Mouse (Mus musculus) ES-Bruce4 (cell line): ENCODE measurements at regions not wholly inside any gene's neighbourhood (a gene's known extent, or its start where the extent isn't known, plus 50 kb on each side); places are given as distances from the start of the nearest gene placed in this dataset.

ENCODE experiments used
- CTCF ChIP-seq: IDR thresholded peaks from one replicate; pipeline ENCODE4 v1.8.1; 2011; ENCODE audit warnings: low read depth, low read length
- POLR2A ChIP-seq: IDR thresholded peaks from one replicate; pipeline ENCODE4 v1.8.1; 2011; ENCODE audit warnings: low read length; ENCODE audit not compliant: insufficient read depth

DNA sequence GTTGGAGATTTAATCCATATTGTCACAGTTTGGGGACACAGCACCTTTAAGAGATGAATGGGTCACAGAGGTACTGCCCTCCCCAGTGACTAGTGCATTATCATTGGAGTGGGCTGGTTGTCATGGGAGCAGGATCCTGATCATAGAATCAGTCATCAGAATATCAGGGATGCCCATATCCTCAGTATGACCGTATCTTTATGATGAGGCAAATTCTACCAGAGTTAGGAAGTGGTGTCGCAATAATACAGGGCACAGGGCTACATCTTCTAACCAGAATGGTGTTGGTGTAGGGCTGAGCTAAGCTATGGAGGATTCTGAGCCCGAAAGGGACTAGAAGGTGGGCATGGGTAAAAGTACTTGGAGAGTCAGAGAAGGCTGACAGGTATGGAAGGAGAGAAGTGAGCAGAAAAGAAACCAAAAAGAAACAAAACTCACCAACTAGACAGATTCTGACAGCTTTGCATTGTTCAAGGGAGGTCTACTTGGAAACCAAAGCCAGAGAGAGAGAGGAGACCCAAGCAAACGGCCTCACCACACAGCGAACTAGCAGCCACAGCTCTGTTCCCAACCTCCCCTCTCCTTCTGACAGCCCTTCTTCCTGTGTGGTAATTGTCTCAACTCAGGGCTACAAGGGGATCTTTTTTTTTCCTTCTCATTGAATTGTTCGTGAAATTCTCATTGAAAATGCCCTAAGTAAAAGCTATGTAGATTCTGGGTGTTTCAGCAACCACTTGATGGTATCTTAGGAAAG is 129.2 kb downstream of the Lrrc30 start:
- no peak for TF ChIP-seq CTCF
- no peak for TF ChIP-seq POLR2A
